Mouse (Mus musculus) right cerebral cortex, adult 2 months (tissue): ENCODE data around the gene Gm20388.

ENCODE experiments used
- DNase-seq, 2 experiments: peaks; one replicate each; pipeline ENCODE4 v3.0.0; 2021 to 2022; ENCODE audit warnings: low spot score in 2 of 2

The Gm20388 gene

GRCm38 (mm10) chr8:124291693-124292092 is 4381.1 kb downstream of the Gm20388 start:
- DNase-seq: no peak

GRCm38 (mm10) chr8:124292965-124293364 is 4382.3 kb downstream of the Gm20388 start:
- DNase-seq: no peak

- no peak for DNase-seq
Measured at GRCm38 (mm10) chr8:124294425-124294824, 4383.8 kb downstream of the Gm20388 start.

DNA sequence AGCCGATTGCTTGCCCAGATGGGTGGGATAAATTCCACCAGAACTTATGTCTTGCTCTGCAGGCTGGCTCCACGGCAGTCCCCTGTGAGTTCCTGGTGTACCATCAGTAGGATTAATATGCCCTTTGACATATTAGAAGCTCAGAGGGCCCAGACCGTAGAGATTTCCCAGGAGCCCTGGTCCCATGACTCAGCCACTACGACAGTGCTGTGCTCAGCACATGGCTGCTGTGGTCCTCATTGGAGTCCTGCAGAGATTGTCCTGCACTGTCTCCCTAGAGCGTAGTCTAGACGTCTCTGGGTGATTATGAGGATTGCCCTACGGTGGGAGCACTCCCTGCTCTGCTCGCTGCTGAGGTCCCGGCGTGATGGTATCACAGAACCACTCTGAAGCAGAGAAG is 4384.3 kb downstream of the Gm20388 start:
- DNase-seq: no peak

DNA sequence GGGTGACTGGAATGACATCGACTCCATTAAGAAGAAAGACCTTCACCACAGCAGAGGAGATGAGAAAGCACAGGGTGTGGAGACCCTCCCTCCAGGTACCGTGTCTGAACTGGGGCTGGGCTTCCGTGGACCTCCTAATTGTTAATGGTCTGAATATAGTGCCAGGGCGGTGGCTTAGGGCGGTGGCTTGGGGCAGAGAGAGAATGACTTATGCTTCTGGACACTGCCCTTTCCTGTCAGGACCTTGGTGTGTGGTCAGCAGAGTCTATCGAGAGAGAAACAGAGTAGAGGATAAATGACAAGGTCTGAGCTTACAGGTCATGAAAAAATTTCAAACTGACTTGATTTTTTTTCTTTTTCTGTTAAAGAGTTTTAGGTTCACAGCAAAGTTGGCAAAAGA is 4384.7 kb downstream of the Gm20388 start:
- no peak for DNase-seq

DNA sequence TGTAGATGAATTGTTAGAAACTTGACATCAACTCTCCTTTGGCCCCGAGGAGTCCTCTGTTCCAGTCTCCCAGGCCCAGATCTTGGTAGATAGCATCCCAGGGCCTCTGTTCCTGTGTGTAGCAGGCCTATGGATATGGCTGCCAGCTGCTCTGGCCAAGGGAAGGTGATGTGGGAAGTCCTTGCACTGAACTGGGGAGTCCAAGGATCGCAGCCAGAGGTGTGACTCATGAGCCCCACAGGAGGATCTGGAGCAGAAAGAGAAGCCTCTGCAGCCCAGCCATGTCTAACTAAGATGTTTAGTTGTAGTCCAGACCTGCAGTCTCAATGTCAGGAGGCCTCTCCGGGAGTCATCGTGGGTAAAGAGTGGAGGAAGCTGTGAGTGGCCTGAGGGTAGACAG is 4390.9 kb downstream of the Gm20388 start:
- DNase-seq: no peak

GRCm38 (mm10) chr8:124301935-124302555 is 4391.4 kb downstream of the Gm20388 start:
- no peak for DNase-seq

- no peak for DNase-seq
Measured at GRCm38 (mm10) chr8:124303211-124303902, 4392.7 kb downstream of the Gm20388 start.

- DNase-seq: no peak
Measured at GRCm38 (mm10) chr8:124304141-124304540, 4393.5 kb downstream of the Gm20388 start.

DNA sequence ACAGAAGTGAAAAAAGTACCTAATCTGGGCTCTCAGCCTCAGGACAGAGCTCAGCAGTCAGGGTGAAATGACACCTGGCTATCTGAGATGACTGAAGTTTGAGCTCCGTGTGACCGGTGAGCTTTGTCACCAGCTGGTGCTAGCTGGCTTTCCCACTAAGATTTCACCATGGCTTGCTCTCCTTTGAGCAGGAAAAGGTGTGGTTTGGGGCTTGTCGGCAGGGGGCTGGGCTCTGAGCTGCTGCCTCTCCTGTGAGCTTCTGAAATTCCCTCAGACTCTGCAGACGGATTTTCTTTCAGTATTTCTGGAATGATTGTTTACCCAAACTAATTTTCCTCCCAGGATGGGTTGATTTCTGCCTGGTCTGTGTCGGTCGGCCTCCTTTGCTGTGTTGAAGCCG is 4395.9 kb downstream of the Gm20388 start:
- DNase-seq: no peak

DNA sequence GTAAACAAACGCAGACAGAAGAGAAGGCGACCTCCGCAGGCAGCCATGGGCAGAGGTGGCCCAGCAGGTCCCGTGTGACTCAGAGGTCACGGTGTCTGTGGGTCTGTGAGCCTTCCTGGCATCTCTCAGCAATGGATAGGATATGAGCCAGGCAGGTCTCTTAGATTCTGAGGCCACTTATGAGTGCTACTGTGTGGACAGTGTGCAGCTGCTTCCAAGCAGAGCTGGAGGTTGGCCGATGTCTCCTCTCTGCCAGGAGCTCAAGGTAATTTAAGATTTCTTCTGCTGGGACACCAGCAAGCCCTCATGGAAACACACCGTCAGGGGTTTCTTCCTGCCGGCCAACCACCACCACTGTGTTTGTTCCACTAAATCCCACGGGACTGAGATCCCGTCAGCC is 4397.1 kb downstream of the Gm20388 start:
- no peak for DNase-seq

- DNase-seq: no peak
Measured at GRCm38 (mm10) chr8:124310509-124310908, 4399.9 kb downstream of the Gm20388 start.

DNA sequence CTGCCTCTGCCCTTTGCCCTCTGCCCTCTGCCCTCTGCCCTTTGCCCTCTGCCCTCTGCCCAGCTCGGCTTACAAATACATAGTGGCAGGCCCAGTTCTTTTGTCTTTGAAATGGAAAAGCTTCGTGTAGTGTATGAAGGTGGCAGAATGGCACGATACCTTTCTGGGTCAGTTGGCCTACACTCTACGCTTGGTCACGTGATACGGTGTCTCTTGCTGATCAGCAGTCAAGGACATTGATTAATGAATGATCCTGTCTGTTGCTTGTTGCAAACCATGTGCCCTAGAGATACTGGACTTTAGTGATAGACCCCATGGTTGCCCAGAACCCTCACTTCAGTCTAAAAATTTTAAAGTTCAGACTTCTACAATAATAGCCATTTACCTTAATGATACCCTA is 4400.5 kb downstream of the Gm20388 start:
- no peak for DNase-seq

- DNase-seq: no peak
Measured at GRCm38 (mm10) chr8:124311723-124312122, 4401.1 kb downstream of the Gm20388 start.

- no peak for DNase-seq
Measured at GRCm38 (mm10) chr8:124312228-124312627, 4401.6 kb downstream of the Gm20388 start.

- DNase-seq: no peak
Measured at GRCm38 (mm10) chr8:124314803-124315202, 4404.2 kb downstream of the Gm20388 start.

DNA sequence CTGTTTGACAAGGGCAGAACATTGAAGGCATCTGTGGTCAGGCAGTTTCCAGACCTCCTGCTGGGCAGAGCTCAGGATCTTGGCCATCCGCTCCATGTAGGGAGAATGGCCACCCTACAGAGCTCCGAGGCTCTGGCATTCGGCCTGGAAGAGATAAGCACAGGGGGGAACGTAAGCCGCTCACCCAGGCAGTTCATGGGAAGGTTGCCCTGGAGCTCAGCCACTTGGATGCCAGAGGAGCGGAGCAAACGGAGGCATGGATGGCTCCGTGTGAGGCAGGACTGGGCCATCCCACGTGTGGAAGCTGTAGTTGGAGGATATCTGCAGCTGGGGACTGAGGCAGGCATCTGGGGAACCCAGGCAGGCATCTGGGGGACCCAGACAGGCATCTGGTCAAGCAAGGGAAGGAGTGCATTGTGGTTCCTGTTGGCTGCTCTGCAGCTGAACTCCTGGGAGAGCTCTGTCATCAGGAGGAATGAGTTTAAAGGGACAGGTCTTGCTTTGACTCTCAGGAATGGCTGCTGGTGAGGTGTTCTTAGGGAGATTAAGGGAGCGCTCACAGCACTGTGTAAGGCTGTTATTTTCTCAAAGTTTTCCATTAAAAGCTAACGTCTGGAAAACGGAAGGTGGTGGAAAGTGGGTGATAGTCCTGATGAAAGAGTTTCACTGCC is 4406.0 kb downstream of the Gm20388 start:
- no peak for DNase-seq

DNA sequence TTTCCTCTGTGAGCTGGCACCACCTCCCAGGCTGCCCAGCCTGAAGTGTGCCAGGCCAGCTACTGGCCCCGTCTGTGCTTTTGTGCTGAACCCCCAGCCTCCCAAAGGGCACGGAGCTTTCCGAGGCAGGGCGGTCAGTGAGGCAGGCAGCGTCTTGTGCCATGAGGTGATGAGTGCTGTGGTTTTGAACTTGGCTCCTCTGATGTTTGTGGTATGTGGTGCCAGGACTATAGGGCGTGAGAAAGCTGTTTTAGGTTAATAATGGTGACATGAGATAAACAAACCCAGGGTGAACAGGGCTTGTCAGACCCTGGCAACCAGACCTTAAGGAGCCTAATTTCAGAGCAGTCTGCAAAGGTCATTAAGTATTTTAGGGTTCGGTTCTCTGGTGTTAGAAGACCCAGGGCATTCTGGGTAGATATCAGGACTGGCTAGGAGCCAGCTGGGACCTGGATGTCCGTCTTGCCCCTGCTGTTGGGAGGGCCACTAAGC is 4406.6 kb downstream of the Gm20388 start:
- DNase-seq: no peak

DNA sequence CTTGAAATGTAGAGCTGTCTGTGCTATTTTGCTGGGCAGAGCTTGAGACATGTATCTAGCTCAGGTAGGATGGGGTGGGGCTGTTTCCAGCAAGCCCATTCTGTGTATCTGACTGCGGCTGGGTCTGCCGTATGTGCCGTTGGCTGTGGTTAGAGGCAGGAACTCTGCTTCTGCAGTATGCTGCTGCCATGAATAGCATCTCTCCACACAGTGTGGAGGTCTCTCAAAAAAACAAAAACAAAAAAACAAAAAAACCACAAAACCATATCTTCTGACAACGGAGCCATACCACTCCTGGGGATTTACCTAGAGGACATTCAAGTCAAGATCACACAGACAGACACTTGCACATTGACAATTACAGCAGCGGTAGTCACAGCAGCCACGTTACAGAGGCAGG is 4407.2 kb downstream of the Gm20388 start:
- no peak for DNase-seq

DNA sequence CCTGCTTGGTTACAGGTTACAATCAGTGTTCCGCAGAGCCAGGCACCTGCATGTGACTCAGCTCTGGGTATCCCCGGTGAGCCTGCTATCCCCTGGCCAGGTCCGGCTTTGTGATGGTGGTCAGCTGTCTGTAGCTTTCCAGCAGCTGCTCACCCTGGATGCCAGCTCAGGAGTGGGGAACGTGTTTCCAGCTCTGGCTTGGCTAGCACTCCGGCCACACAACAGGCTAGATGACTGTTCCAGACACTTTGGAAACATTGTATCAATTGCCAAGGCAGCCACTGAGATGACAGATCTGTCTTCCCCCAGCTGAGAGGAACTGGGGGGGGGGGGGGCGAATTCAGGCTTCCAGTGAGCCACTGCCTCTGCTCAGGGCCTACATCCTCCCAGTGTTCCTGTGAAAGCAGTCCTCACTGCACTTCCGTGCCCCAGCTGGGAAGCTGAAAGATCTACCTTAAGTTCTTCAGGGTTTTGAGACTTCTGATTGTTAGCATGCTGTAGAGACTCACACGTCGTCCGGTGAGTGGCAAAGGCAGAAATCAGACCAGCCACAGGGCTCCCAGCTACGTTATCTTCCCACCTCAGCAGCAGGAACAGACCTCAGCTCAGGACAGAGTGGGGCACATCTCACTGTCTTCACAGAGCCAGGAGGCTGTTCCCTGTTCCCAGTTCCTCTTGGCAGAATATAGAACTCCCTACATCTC is 4408.1 kb downstream of the Gm20388 start:
- no peak for DNase-seq

- no peak for DNase-seq
Measured at GRCm38 (mm10) chr8:124319316-124319652, 4408.6 kb downstream of the Gm20388 start.

- DNase-seq: peak in 1 of 2 experiments; percentile 42
Measured at GRCm38 (mm10) chr8:124321227-124321840, 4410.7 kb downstream of the Gm20388 start.
